ENCODE assay signal across 14 mouse cellular contexts in the genomic region with DNA sequence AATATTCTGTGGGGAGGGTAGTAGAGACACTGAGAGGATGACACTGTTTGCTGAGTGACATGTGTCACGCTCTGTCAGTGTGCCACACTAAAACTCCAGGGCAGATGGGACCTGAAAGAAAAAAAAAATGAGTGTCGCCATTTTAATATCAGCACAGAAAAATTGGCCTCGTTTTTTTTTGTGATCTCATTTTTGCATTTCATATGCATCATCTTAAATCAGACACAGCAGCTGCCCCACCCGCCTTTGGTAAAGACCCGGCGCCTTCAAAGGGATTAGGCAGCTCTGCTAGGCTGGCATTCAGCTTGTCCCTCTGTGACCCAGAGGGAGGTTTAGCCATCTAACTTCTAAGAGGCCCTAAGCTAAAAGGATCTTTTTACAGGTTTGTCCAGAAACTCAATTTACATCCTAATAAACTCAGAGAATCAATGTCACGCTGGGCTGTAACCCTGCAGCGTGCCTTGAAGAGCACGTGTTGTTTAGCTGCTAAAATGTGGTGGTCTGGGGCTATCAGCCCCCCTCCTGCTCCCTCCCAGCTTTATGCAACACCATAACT.
DNase-seq lines count a peak whose midpoint lies in the region; ATAC-seq and TF ChIP-seq lines count a peak whose summit lies in the region.
"Had no signal": no experiment of that assay in that cellular context is flagged by ENCODE, and none has a peak within 500 bp of the region (broad histone marks: within the 10 kb centered on the region; RNA-seq: fewer than 3 reads in every experiment).

No protein-coding gene starts in this region.

- intact Hi-C loops in left cerebral cortex, adult 2 months (cut with DNase I) = no loop called here
- intact Hi-C loops in left cerebral cortex, postnatal 4 days (cut with DNase I) = no loop called here

- H3K9me3 ChIP-seq in heart, embryonic 10.5 days = no peaks in the 10 kb centered on the region
- H3K9me3 ChIP-seq in forebrain, embryonic 11.5 days (ENCODE audit: control insufficient read depth, low read length) = no peaks in the 10 kb centered on the region
- H3K9me3 ChIP-seq in midbrain, embryonic 12.5 days = no peaks in the 10 kb centered on the region

- 0 out of 2 replicates have a peak overlapping the region, but pooled peaks have one; percentile 2 for H3K4me2 ChIP-seq in forebrain, embryonic 11.5 days (ENCODE audit: low read depth, low read length, severe bottlenecking)
- H3K4me2 ChIP-seq in midbrain, embryonic 12.5 days (replicated peaks) = peak overlapping the region; percentile 35

- WGBS in heart, embryonic 10.5 days = 24% methylated on average over 9 of the region's 9 CpGs
- 8% methylated on average over 9 of the region's 9 CpGs for WGBS in forebrain, embryonic 11.5 days
- 4% methylated on average over 9 of the region's 9 CpGs for WGBS in midbrain, embryonic 12.5 days

- H3K9ac ChIP-seq in forebrain, embryonic 11.5 days (ENCODE audit: low read length) = no peak overlapping the region
- H3K9ac ChIP-seq in midbrain, embryonic 12.5 days (replicated peaks) = no peak overlapping the region
- H3K9ac ChIP-seq: liver, embryonic 14.5 days had no signal

- 0 out of 2 replicates have a peak, but pooled peaks cover 3% of the 10 kb centered on the region for H3K27me3 ChIP-seq in heart, embryonic 10.5 days (ENCODE audit: insufficient read depth, poor library complexity, severe bottlenecking)
- peaks cover 12% of the 10 kb centered on the region for H3K27me3 ChIP-seq in forebrain, embryonic 11.5 days (ENCODE audit: control insufficient read depth, insufficient read depth, low read length)
- H3K27me3 ChIP-seq in midbrain, embryonic 12.5 days = peaks cover 76% of the 10 kb centered on the region

- TF ChIP-seq CTCF in left cerebral cortex, adult 2 months (IDR thresholded peaks at IDR 0.05) = no peak

- H3K36me3 ChIP-seq in heart, embryonic 10.5 days = no peaks in the 10 kb centered on the region
- no peaks in the 10 kb centered on the region for H3K36me3 ChIP-seq in forebrain, embryonic 11.5 days (ENCODE audit: control insufficient read depth, insufficient read depth, low read length)
- no peaks in the 10 kb centered on the region for H3K36me3 ChIP-seq in midbrain, embryonic 12.5 days

- H3K4me3 ChIP-seq in heart, embryonic 10.5 days = peak overlapping the region; percentile 34; the same call in 1 of the 2 replicates
- H3K4me3 ChIP-seq in left cerebral cortex, adult 2 months = no peak overlapping the region
- H3K4me3 ChIP-seq in forebrain, embryonic 11.5 days (ENCODE audit: low read depth, low read length) = no peak overlapping the region
- H3K4me3 ChIP-seq in midbrain, embryonic 12.5 days = no peak overlapping the region

- peaks cover 32% of the 10 kb centered on the region for H3K4me1 ChIP-seq in heart, embryonic 10.5 days
- H3K4me1 ChIP-seq in forebrain, embryonic 11.5 days (replicated peaks; ENCODE audit: control insufficient read depth, insufficient read depth, low read length) = peaks cover 11% of the 10 kb centered on the region
- H3K4me1 ChIP-seq in midbrain, embryonic 12.5 days = peaks cover 25% of the 10 kb centered on the region

- peak overlapping the region; percentile 56; the same call in 1 of the 2 replicates for H3K27ac ChIP-seq in heart, embryonic 10.5 days
- H3K27ac ChIP-seq in left cerebral cortex, adult 2 months = peak overlapping the region; percentile 60
- no peak overlapping the region for H3K27ac ChIP-seq in forebrain, embryonic 11.5 days (ENCODE audit: low read depth, low read length)
- peak overlapping the region; percentile 20; the same call in 1 of the 2 replicates for H3K27ac ChIP-seq in midbrain, embryonic 12.5 days (replicated peaks)
- H3K27ac ChIP-seq: liver, embryonic 14.5 days had no signal

- no peak for DNase-seq in heart, embryonic 10.5 days (ENCODE audit: low spot score)
- DNase-seq in heart, postnatal 4 days = no peak
- no peak for DNase-seq in left cerebral cortex, adult 2 months (ENCODE audit: extremely low spot score in 1 of 2, low spot score in 2 of 2)
- DNase-seq in left cerebral cortex, postnatal 4 days = no peak
- DNase-seq in forebrain, embryonic 11.5 days (ENCODE audit: low spot score) = no peak
- DNase-seq in thymus, postnatal 10 days (ENCODE audit: low spot score in 2 of 2) = no peak
- DNase-seq: adrenal gland, postnatal 25 days; heart, adult 18-20 months; kidney, adult 2 months; layer of hippocampus, postnatal 36 days; thymus, postnatal 25 days had no signal

- ATAC-seq in forebrain, embryonic 11.5 days (replicated peaks; ENCODE audit: low FRiP score) = peak; percentile 65
- peak; percentile 76 for ATAC-seq in midbrain, embryonic 12.5 days (ENCODE audit: low FRiP score, low read depth)
- ATAC-seq in activated CD4-positive, CD25-positive, alpha-beta regulatory T cell, adult 4 months = no peak
